Mouse (Mus musculus) midbrain, embryonic 15.5 days (tissue): ENCODE data around the gene Pipox. TPM values are rescaled to one million over a fixed set of nuclear protein-coding genes. Genes with fewer than 3 reads are reported as not detected.

ENCODE experiments used
- ATAC-seq: fragments of 200-750 bp; cut with Nextera tagmentation; replicated peaks from 2 replicates; pipeline ENCODE4 v1.8.0; 2017; ENCODE audit warnings: moderate TSS enrichment
- H3K27ac ChIP-seq: fragments of 300-500 bp; sonication (generic); 2 replicates; pipeline ENCODE4 v1.5.1; 2015; ENCODE audit warnings: mild to moderate bottlenecking, inconsistent platforms
- H3K27me3 ChIP-seq: fragments of 300-500 bp; sonication (generic); replicated peaks from 2 replicates; pipeline ENCODE4 v1.6.1; 2015; ENCODE audit warnings: inconsistent platforms
- H3K36me3 ChIP-seq: fragments of 300-500 bp; sonication (generic); replicated peaks from 2 replicates; pipeline ENCODE4 v1.6.1; 2015; ENCODE audit warnings: inconsistent platforms
- H3K4me1 ChIP-seq: fragments of 300-500 bp; sonication (generic); 2 replicates; pipeline ENCODE4 v1.6.1; 2015; ENCODE audit warnings: inconsistent platforms
- H3K4me2 ChIP-seq: fragments of 300-500 bp; sonication (generic); 2 replicates; pipeline ENCODE4 v1.6.1; 2015; ENCODE audit warnings: inconsistent platforms, mild to moderate bottlenecking, moderate library complexity
- H3K4me3 ChIP-seq: fragments of 300-500 bp; sonication (generic); 2 replicates; pipeline ENCODE4 v1.5.1; 2015; ENCODE audit warnings: mild to moderate bottlenecking, inconsistent platforms
- H3K9ac ChIP-seq: fragments of 300-500 bp; sonication (generic); 2 replicates; pipeline ENCODE4 v1.6.1; 2015; ENCODE audit warnings: mild to moderate bottlenecking, inconsistent platforms
- H3K9me3 ChIP-seq: fragments of 300-500 bp; sonication (generic); 2 replicates; pipeline ENCODE4 v1.6.1; 2016; ENCODE audit warnings: inconsistent platforms
- WGBS: fragments of 180-500 bp; shearing (Covaris S2); methylation state at CpG from one replicate; pipeline ENCODE4 v1.1.7; 2015; ENCODE audit warnings: mixed read lengths; 5-methylcytosine and 5-hydroxymethylcytosine counted together
- polyA plus RNA-seq: library from polyadenylated mRNA; unstranded; fragments of >200 nt; fragmentation: Nextera tagmentation; extraction: Ambion mirVana; gene quantifications from 2 replicates; pipeline ENCODE4 v1.2.1, GENCODE M21; 2015

Gene Pipox
- polyA plus RNA-seq, 1 experiment from 2014 or later: 5.7 TPM

DNA sequence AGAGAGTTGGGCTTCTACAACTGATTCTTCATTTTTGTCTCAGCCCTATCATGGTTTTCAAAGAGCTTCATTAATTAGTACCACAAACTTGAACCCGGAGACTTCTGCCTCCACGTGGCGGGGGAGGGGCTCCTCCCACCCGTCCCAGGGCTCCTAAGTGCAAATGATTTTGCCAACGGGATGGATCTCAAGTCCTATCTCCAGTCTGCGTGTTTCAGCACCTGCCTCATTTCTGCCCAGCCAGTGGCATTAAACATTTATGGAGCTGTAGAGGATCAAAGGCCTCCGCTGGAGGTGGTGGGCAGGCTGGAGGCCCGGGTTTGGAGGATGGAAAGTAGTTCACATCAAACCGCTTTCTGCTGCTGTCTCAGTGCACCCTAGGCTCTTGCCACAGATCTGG is 32.8 kb upstream of the Pipox start:
- peak overlapping the region; percentile 76 for H3K27ac ChIP-seq
- H3K9me3 ChIP-seq: no peaks in the 10 kb centered on the region
- H3K36me3 ChIP-seq: no peaks in the 10 kb centered on the region
- H3K9ac ChIP-seq: no peak overlapping the region
- peaks cover 51% of the 10 kb centered on the region for H3K4me1 ChIP-seq
- H3K4me2 ChIP-seq: no peak overlapping the region
- H3K4me3 ChIP-seq: no peak overlapping the region
- no peaks in the 10 kb centered on the region for H3K27me3 ChIP-seq
- WGBS: 19% methylated on average over 9 of the region's 9 CpGs
- ATAC-seq: no peak

- H3K27ac ChIP-seq: peak overlapping the region; percentile 76
- 22% methylated on average over 9 of the region's 9 CpGs for WGBS
- no peaks in the 10 kb centered on the region for H3K9me3 ChIP-seq
- peak; percentile 68 for ATAC-seq
- no peaks in the 10 kb centered on the region for H3K36me3 ChIP-seq
- no peak overlapping the region for H3K4me3 ChIP-seq
- H3K27me3 ChIP-seq: no peaks in the 10 kb centered on the region
- peak overlapping the region; percentile 8; the same call in 1 of the 2 replicates for H3K9ac ChIP-seq
- H3K4me1 ChIP-seq: peaks cover 47% of the 10 kb centered on the region
- peak overlapping the region; percentile 3; the same call in 1 of the 2 replicates for H3K4me2 ChIP-seq
These were observed 32.2 kb upstream of the Pipox start for GRCm38 (mm10) chr11:77925836-77926657.

DNA sequence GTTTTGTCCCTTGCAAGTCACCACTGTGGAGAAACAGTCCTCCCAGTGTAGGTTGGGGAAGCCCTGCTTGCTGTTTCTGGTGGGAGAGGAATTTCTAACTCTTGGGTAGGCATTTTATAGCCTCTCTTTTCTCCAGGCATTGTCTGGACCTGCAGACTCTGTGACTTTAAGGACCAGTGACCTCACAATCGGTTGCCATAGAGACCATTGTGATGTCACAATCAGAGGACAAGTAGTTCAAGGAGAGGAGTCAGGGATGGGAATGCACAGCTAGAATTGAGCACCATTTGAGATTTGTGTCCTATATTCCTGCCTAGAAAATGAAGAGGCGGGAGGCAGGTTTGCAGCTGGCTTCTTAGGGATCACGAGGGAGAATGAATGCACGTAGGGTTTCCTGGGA is 29.4 kb upstream of the Pipox start:
- H3K4me2 ChIP-seq: no peak overlapping the region
- no peak overlapping the region for H3K9ac ChIP-seq
- H3K4me1 ChIP-seq: peaks cover 36% of the 10 kb centered on the region
- no peaks in the 10 kb centered on the region for H3K36me3 ChIP-seq
- WGBS: 68% methylated on average over 4 of the region's 4 CpGs
- H3K9me3 ChIP-seq: no peaks in the 10 kb centered on the region
- H3K4me3 ChIP-seq: no peak overlapping the region
- no peak for ATAC-seq
- no peaks in the 10 kb centered on the region for H3K27me3 ChIP-seq
- H3K27ac ChIP-seq: no peak overlapping the region

DNA sequence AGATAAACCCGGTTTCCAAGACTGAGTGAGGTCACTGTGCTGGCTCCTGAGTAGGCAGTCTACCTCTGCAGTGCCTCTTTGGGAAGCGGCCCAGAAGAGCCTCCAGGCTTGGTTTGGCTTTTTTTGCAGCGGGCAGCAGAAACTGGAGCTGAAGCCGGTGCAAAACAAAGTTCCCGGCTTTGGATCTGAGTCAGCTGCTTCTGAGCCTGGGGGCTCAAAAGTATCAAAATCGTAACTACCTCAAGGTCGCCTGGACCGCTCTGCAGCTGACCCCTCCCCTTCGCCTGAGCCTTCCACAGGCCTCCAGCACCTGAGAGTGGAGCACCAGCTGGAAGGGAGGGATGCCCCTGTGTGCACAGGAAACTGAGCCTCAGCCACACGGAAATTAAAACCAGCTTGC is 23.3 kb upstream of the Pipox start:
- 0 out of 2 replicates have a peak overlapping the region, but pooled peaks have one; percentile 10 for H3K27ac ChIP-seq
- no peak overlapping the region for H3K4me2 ChIP-seq
- H3K36me3 ChIP-seq: no peaks in the 10 kb centered on the region
- H3K4me3 ChIP-seq: no peak overlapping the region
- peaks cover 35% of the 10 kb centered on the region for H3K4me1 ChIP-seq
- H3K9me3 ChIP-seq: no peaks in the 10 kb centered on the region
- ATAC-seq: no peak
- no peak overlapping the region for H3K9ac ChIP-seq
- H3K27me3 ChIP-seq: no peaks in the 10 kb centered on the region
- WGBS: 57% methylated on average over 10 of the region's 10 CpGs

DNA sequence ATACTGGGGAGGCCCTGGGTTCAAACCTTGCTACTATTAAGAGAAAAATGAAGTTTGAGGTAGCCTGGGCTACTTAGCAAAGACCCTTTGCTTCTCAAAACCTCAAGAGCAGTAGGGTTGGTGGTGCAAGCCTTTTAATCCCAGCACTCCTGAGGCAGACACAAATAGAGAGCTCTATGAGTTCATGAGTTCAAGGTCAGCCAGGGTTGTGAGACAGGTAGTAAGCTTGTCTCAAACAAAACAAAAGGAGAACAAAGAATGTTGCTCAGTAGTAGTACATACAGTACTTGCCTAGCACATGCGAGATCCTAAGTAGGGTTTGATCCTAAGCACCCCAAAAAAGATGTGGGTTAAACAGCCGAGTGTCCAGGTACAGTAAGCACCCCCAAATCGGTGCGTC is 22.8 kb upstream of the Pipox start:
- H3K4me2 ChIP-seq: no peak overlapping the region
- no peaks in the 10 kb centered on the region for H3K9me3 ChIP-seq
- 86% methylated on average over 4 of the region's 4 CpGs for WGBS
- H3K4me1 ChIP-seq: peaks cover 38% of the 10 kb centered on the region
- no peak overlapping the region for H3K4me3 ChIP-seq
- H3K27me3 ChIP-seq: no peaks in the 10 kb centered on the region
- no peaks in the 10 kb centered on the region for H3K36me3 ChIP-seq
- no peak overlapping the region for H3K9ac ChIP-seq
- ATAC-seq: no peak
- no peak overlapping the region for H3K27ac ChIP-seq

GRCm38 (mm10) chr11:77914598-77915260 is 20.8 kb upstream of the Pipox start:
- Histone ChIP-seq H3K4me2 (peak overlapping the region; percentile 40), H3K36me3 (no peaks in the 10 kb centered on the region), H3K4me1 (peaks cover 44% of the 10 kb centered on the region), H3K9me3 (no peaks in the 10 kb centered on the region), H3K4me3 (peak overlapping the region; percentile 2; the same call in 1 of the 2 replicates), H3K27me3 (no peaks in the 10 kb centered on the region), H3K9ac (no peak overlapping the region), H3K27ac (peak overlapping the region; percentile 55)
- 4% methylated on average over 32 of the region's 32 CpGs for WGBS
- peak; percentile 35 for ATAC-seq

- Histone ChIP-seq H3K9me3 (no peaks in the 10 kb centered on the region), H3K4me3 (no peak overlapping the region), H3K9ac (no peak overlapping the region), H3K4me2 (no peak overlapping the region), H3K27ac (no peak overlapping the region), H3K4me1 (peaks cover 51% of the 10 kb centered on the region), H3K27me3 (no peaks in the 10 kb centered on the region), H3K36me3 (no peaks in the 10 kb centered on the region)
- no peak for ATAC-seq
- 53% methylated on average over 6 of the region's 6 CpGs for WGBS
These were observed 19.6 kb upstream of the Pipox start for GRCm38 (mm10) chr11:77913505-77913904.

- H3K9me3 ChIP-seq: no peaks in the 10 kb centered on the region
- H3K4me3 ChIP-seq: no peak overlapping the region
- no peaks in the 10 kb centered on the region for H3K36me3 ChIP-seq
- H3K4me2 ChIP-seq: no peak overlapping the region
- 0 out of 2 replicates have a peak, but pooled peaks have one; percentile 27 for ATAC-seq
- peaks cover 56% of the 10 kb centered on the region for H3K4me1 ChIP-seq
- 20% methylated on average over 6 of the region's 6 CpGs for WGBS
- peak overlapping the region; percentile 78 for H3K27ac ChIP-seq
- H3K27me3 ChIP-seq: no peaks in the 10 kb centered on the region
- no peak overlapping the region for H3K9ac ChIP-seq
These were observed 15.9 kb upstream of the Pipox start for GRCm38 (mm10) chr11:77909776-77910175.

GRCm38 (mm10) chr11:77909376-77909775 is 15.5 kb upstream of the Pipox start:
- no peak for ATAC-seq
- H3K9ac ChIP-seq: no peak overlapping the region

GRCm38 (mm10) chr11:77908468-77908867 is 14.6 kb upstream of the Pipox start:
- no peaks in the 10 kb centered on the region for H3K27me3 ChIP-seq
- no peak overlapping the region for H3K4me3 ChIP-seq
- no peaks in the 10 kb centered on the region for H3K36me3 ChIP-seq
- H3K4me2 ChIP-seq: no peak overlapping the region
- no peak overlapping the region for H3K27ac ChIP-seq
- no peaks in the 10 kb centered on the region for H3K9me3 ChIP-seq
- no peak for ATAC-seq
- H3K4me1 ChIP-seq: peaks cover 49% of the 10 kb centered on the region
- 81% methylated on average over 4 of the region's 4 CpGs for WGBS
- no peak overlapping the region for H3K9ac ChIP-seq

More at GRCm38 (mm10) chr11:77909376-77909775, 15.5 kb upstream of the Pipox start:
- no peak overlapping the region for H3K4me3 ChIP-seq
- 0 out of 2 replicates have a peak overlapping the region, but pooled peaks have one; percentile 8 for H3K4me2 ChIP-seq
- H3K4me1 ChIP-seq: peaks cover 53% of the 10 kb centered on the region
- WGBS: 17% methylated on average over 5 of the region's 5 CpGs
- H3K27ac ChIP-seq: peak overlapping the region; percentile 78
- H3K27me3 ChIP-seq: no peaks in the 10 kb centered on the region
- H3K36me3 ChIP-seq: no peaks in the 10 kb centered on the region
- H3K9me3 ChIP-seq: no peaks in the 10 kb centered on the region

DNA sequence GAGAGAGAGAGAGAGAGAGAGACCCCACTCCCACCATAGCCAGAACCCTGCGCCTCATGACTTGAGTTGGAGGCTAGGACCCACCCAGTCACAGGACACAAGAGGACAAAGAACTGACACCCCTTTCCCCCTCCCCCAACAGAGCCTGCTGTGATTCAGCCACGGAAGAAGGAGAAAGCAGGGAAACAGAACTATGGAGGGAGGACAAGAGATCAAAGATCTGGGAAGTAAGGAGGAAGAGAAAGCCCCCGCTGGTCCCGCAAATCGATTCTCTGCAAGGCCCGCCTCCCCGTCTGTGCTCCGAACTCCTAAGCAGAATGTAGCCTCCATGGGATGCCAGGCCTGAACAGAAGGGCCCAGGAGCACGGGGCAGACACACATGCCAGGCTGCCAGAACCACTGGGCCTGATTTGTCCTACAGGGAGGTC is 12.9 kb upstream of the Pipox start:
- 3% methylated on average over 9 of the region's 9 CpGs for WGBS
- peak; percentile 31; the same call in 1 of the 2 replicates for ATAC-seq
- H3K27ac ChIP-seq: peak overlapping the region; percentile 81
- H3K4me3 ChIP-seq: no peak overlapping the region
- no peak overlapping the region for H3K9ac ChIP-seq
- no peaks in the 10 kb centered on the region for H3K9me3 ChIP-seq
- no peaks in the 10 kb centered on the region for H3K36me3 ChIP-seq
- no peaks in the 10 kb centered on the region for H3K27me3 ChIP-seq
- peaks cover 45% of the 10 kb centered on the region for H3K4me1 ChIP-seq
- H3K4me2 ChIP-seq: peak overlapping the region; percentile 34

GRCm38 (mm10) chr11:77906097-77906687 is 12.3 kb upstream of the Pipox start:
- H3K27ac ChIP-seq: peak overlapping the region; percentile 81
- H3K36me3 ChIP-seq: no peaks in the 10 kb centered on the region
- ATAC-seq: no peak
- H3K27me3 ChIP-seq: no peaks in the 10 kb centered on the region
- H3K4me2 ChIP-seq: peak overlapping the region; percentile 34
- H3K4me3 ChIP-seq: no peak overlapping the region
- H3K4me1 ChIP-seq: peaks cover 49% of the 10 kb centered on the region
- H3K9ac ChIP-seq: peak overlapping the region; percentile 12; the same call in 1 of the 2 replicates
- no peaks in the 10 kb centered on the region for H3K9me3 ChIP-seq
- 12% methylated on average over 19 of the region's 19 CpGs for WGBS
